Mouse (Mus musculus) lung, postnatal 0 days (tissue): ENCODE measurements around the gene Csgalnact2. TPM values are rescaled to one million over a fixed set of nuclear protein-coding genes. Genes with fewer than 3 reads are reported as not detected.

Experiments used
- ATAC-seq: fragments of 200-750 bp; cut with Nextera tagmentation; 2 replicates; pipeline ENCODE4 v1.8.0; 2017; ENCODE audit warnings: moderate library complexity
- DNase-seq: peaks from one replicate; pipeline ENCODE4 v3.0.0-alpha.2; 2016; ENCODE audit warnings: low spot score
- H3K27ac ChIP-seq: fragments of 300-500 bp; sonication (generic); 2 replicates; pipeline ENCODE4 v1.5.1; 2014; ENCODE audit warnings: antibody characterized with exemption, mild to moderate bottlenecking, low read length, mixed read lengths
- H3K27me3 ChIP-seq: fragments of 300-500 bp; sonication (generic); replicated peaks from 2 replicates; pipeline ENCODE4 v1.6.1; 2014; ENCODE audit warnings: low read length, mixed read lengths; ENCODE audit not compliant: insufficient read depth
- H3K36me3 ChIP-seq: fragments of 300-500 bp; sonication (generic); 2 replicates; pipeline ENCODE4 v1.6.1; 2014; ENCODE audit warnings: low read length, mixed read lengths; ENCODE audit not compliant: insufficient read depth
- H3K4me1 ChIP-seq: fragments of 300-500 bp; sonication (generic); 2 replicates; pipeline ENCODE4 v1.6.1; 2014; ENCODE audit warnings: antibody characterized with exemption, low read depth, low read length, mixed read lengths; ENCODE audit not compliant: insufficient read depth
- H3K4me2 ChIP-seq: fragments of 300-500 bp; sonication (generic); replicated peaks from 2 replicates; pipeline ENCODE4 v1.6.1; 2014; ENCODE audit warnings: low read depth, mild to moderate bottlenecking, low read length, moderate library complexity, mixed read lengths
- H3K4me3 ChIP-seq: fragments of 300-500 bp; sonication (generic); 2 replicates; pipeline ENCODE4 v1.5.1; 2014; ENCODE audit warnings: low read depth, low read length
- H3K9ac ChIP-seq: fragments of 300-500 bp; sonication (generic); replicated peaks from 2 replicates; pipeline ENCODE4 v1.6.1; 2014; ENCODE audit warnings: low read depth, mild to moderate bottlenecking
- H3K9me3 ChIP-seq: fragments of 300-500 bp; sonication (generic); 2 replicates; pipeline ENCODE4 v1.6.1; 2016; ENCODE audit warnings: low read length, mixed read lengths
- CTCF ChIP-seq: IDR thresholded peaks from 2 replicates; pipeline ENCODE4 v1.5.1; 2016; ENCODE audit warnings: antibody characterized with exemption, mild to moderate bottlenecking
- EP300 ChIP-seq: IDR thresholded peaks from 2 replicates; pipeline ENCODE4 v1.6.1; 2016; ENCODE audit warnings: antibody characterized with exemption, mild to moderate bottlenecking, control low read depth
- WGBS: fragments of 180-500 bp; shearing (Covaris S2); extraction: QIAGEN DNeasy Blood & Tissue Kit; methylation state at CpG from one replicate; pipeline ENCODE4 v1.1.7; 2014; 5-methylcytosine and 5-hydroxymethylcytosine counted together
- microRNA-seq: library from miRNA; unstranded; fragments of <30 nt; microRNA quantifications from one replicate; pipeline ENCODE4, GENCODE M21; 2016
- polyA plus RNA-seq: library from polyadenylated mRNA; unstranded; fragments of >200 nt; fragmentation: Nextera tagmentation; extraction: Ambion mirVana; gene quantifications from 2 replicates; pipeline ENCODE4 v1.2.1, GENCODE M21; 2015

The Csgalnact2 gene
- polyA plus RNA-seq, 1 experiment from 2014 or later, result 36.6 TPM

- 89% methylated on average over 4 of the region's 4 CpGs for WGBS
- H3K4me2 ChIP-seq, result no peak overlapping the region
Measured at GRCm38 (mm10) chr6:118061266-118061665, 77.7 kb downstream of the Csgalnact2 start.

More at GRCm38 (mm10) chr6:118061266-118061665, 77.7 kb downstream of the Csgalnact2 start:
- Histone ChIP-seq H3K4me1 (peaks cover 10% of the 10 kb centered on the region; the same call in 1 of the 2 replicates), H3K4me3 (no peak overlapping the region), H3K36me3 (no peaks in the 10 kb centered on the region), H3K9me3 (no peaks in the 10 kb centered on the region), H3K27me3 (no peaks in the 10 kb centered on the region), H3K27ac (no peak overlapping the region), H3K9ac (no peak overlapping the region)
- TF ChIP-seq EP300 (no peak), CTCF (no peak)
- DNase-seq (no peak), ATAC-seq (no peak)

Small RNAs within 50 kb of the gene (microRNA-seq; reads per million reads assigned to microRNA genes)
- gene Mir7044, result 1.7 reads per million

Other genes starting within 250 kb of the Csgalnact2 start
- gene Hnrnpf, start 238.8 kb downstream of the Csgalnact2 start, polyA plus RNA-seq, result 393 and 433 TPM in 2 replicates
- 12.4 and 19.8 TPM in 2 replicates for gene Fxyd4, start 201.4 kb downstream of the Csgalnact2 start, polyA plus RNA-seq
- gene Rasgef1a, start 127.7 kb downstream of the Csgalnact2 start, polyA plus RNA-seq, result 26.3 and 35.2 TPM in 2 replicates
- gene Ret, start 58.6 kb upstream of the Csgalnact2 start, polyA plus RNA-seq, result 0.98 and 1.3 TPM in 2 replicates